Mouse (Mus musculus): ENCODE results near the gene Naa40. TPM values are rescaled to one million over a fixed set of nuclear protein-coding genes. Genes with fewer than 3 reads are reported as not detected.

Gene Naa40
- polyA plus RNA-seq, 1 experiment from 2014 or later = 28.8 TPM

- Histone ChIP-seq H3K4me2 (no peak overlapping the region), H3K27me3 (peaks cover 55% of the 10 kb centered on the region), H3K4me1 (replicated peaks) (peaks cover 10% of the 10 kb centered on the region), H3K27ac (no peak overlapping the region), H3K36me3 (no peaks in the 10 kb centered on the region), H3K9ac (no peak overlapping the region), H3K4me3 (replicated peaks) (no peak overlapping the region), H3K9me3 (replicated peaks) (no peaks in the 10 kb centered on the region)
- 58% methylated on average over 13 of the region's 13 CpGs for WGBS (ENCODE audit: insufficient replicate concordance)
- ATAC-seq (ENCODE audit: low read depth) (no peak), DNase-seq (no peak)
Observed at GRCm38 (mm10) chr19:7177804-7178511, 63.0 kb downstream of the Naa40 start.

- H3K36me3 ChIP-seq = no peaks in the 10 kb centered on the region
- H3K4me2 ChIP-seq = no peak overlapping the region
- no peak overlapping the region for H3K27ac ChIP-seq
- DNase-seq (no peak), ATAC-seq (ENCODE audit: low read depth) (no peak)
- no peak overlapping the region for H3K4me3 ChIP-seq (replicated peaks)
- H3K9ac ChIP-seq = no peak overlapping the region
- H3K9me3 ChIP-seq (replicated peaks) = no peaks in the 10 kb centered on the region
- 33% methylated on average over 11 of the region's 11 CpGs for WGBS (ENCODE audit: insufficient replicate concordance)
- peaks cover 37% of the 10 kb centered on the region for H3K27me3 ChIP-seq
- peaks cover 14% of the 10 kb centered on the region for H3K4me1 ChIP-seq (replicated peaks)
Observed at GRCm38 (mm10) chr19:7176041-7176696, 64.8 kb downstream of the Naa40 start.

Other genes starting within 250 kb of the Naa40 start
- gene Dnajc4, start 248.6 kb downstream of the Naa40 start, polyA plus RNA-seq (2015; fragmentation: Nextera tagmentation; extraction: Ambion mirVana) = 9.8 and 11.8 TPM in 2 replicates
- gene Nudt22, start 245.1 kb downstream of the Naa40 start, polyA plus RNA-seq (2015; fragmentation: Nextera tagmentation; extraction: Ambion mirVana) = 10.7 and 11.1 TPM in 2 replicates
- gene Trpt1, start 245.1 kb downstream of the Naa40 start, polyA plus RNA-seq (2015; fragmentation: Nextera tagmentation; extraction: Ambion mirVana) = 2.1 and 2.3 TPM in 2 replicates
- 106 and 107 TPM in 2 replicates for gene Fermt3, start 221.7 kb downstream of the Naa40 start, polyA plus RNA-seq (2015; fragmentation: Nextera tagmentation; extraction: Ambion mirVana)
- 158 and 201 TPM in 2 replicates for gene Stip1, start 201.2 kb downstream of the Naa40 start, polyA plus RNA-seq (2015; fragmentation: Nextera tagmentation; extraction: Ambion mirVana)
- gene Macrod1, start 184.4 kb downstream of the Naa40 start, polyA plus RNA-seq (2015; fragmentation: Nextera tagmentation; extraction: Ambion mirVana) = 3.0 and 3.8 TPM in 2 replicates
- gene Flrt1, start 135.5 kb downstream of the Naa40 start, polyA plus RNA-seq (2015; fragmentation: Nextera tagmentation; extraction: Ambion mirVana) = 0.14 and 0.17 TPM in 2 replicates
- gene Otub1, start 34.9 kb downstream of the Naa40 start, polyA plus RNA-seq (2015; fragmentation: Nextera tagmentation; extraction: Ambion mirVana) = 68.9 and 69.3 TPM in 2 replicates
- 734 and 757 TPM in 2 replicates for gene Cox8a, start 23.6 kb downstream of the Naa40 start, polyA plus RNA-seq (2015; fragmentation: Nextera tagmentation; extraction: Ambion mirVana)
- 1.4 and 1.8 TPM in 2 replicates for gene Rcor2, start 26.1 kb upstream of the Naa40 start, polyA plus RNA-seq (2015; fragmentation: Nextera tagmentation; extraction: Ambion mirVana)
- gene Mark2, start 100.7 kb upstream of the Naa40 start, polyA plus RNA-seq (2015; fragmentation: Nextera tagmentation; extraction: Ambion mirVana) = 17.7 and 21.0 TPM in 2 replicates
- gene Spindoc, start 141.8 kb upstream of the Naa40 start, polyA plus RNA-seq (2015; fragmentation: Nextera tagmentation; extraction: Ambion mirVana) = 3.7 and 4.7 TPM in 2 replicates
- 0.93 and 1.00 TPM in 2 replicates for gene 2700081O15Rik, start 176.4 kb upstream of the Naa40 start, polyA plus RNA-seq (2015; fragmentation: Nextera tagmentation; extraction: Ambion mirVana)
- gene Rtn3, start 242.1 kb upstream of the Naa40 start, polyA plus RNA-seq (2015; fragmentation: Nextera tagmentation; extraction: Ambion mirVana) = 67.5 and 73.5 TPM in 2 replicates